Mouse (Mus musculus): ENCODE results near the gene Ccdc88c. TPM values are rescaled to one million over a fixed set of nuclear protein-coding genes. Genes with fewer than 3 reads are reported as not detected.

Gene Ccdc88c
- polyA plus RNA-seq, 1 experiment from 2014 or later: 12.0 TPM

- 18% methylated on average over 4 of the region's 4 CpGs for WGBS
- H3K27ac ChIP-seq (ENCODE audit: low read length): peak overlapping the region; percentile 78
- H3K9ac ChIP-seq (replicated peaks; ENCODE audit: low read length): no peak overlapping the region
- H3K27me3 ChIP-seq (ENCODE audit: insufficient read depth, low read length): no peaks in the 10 kb centered on the region
- H3K4me1 ChIP-seq (ENCODE audit: insufficient read depth, low read length): peaks cover 77% of the 10 kb centered on the region
- ATAC-seq (ENCODE audit: low FRiP score, low TSS enrichment): peak; percentile 88
- no peaks in the 10 kb centered on the region for H3K9me3 ChIP-seq (ENCODE audit: low read length)
- H3K4me2 ChIP-seq (replicated peaks; ENCODE audit: low read depth, low read length): no peak overlapping the region
- no peak overlapping the region for H3K4me3 ChIP-seq (ENCODE audit: low read length)
- no peaks in the 10 kb centered on the region for H3K36me3 ChIP-seq (ENCODE audit: insufficient read depth, low read length)
Measured at GRCm38 (mm10) chr12:101002801-101003513, 25.9 kb downstream of the Ccdc88c start.

- Histone ChIP-seq H3K4me1 (ENCODE audit: insufficient read depth, low read length) (peaks cover 89% of the 10 kb centered on the region), H3K27me3 (ENCODE audit: insufficient read depth, low read length) (no peaks in the 10 kb centered on the region), H3K9me3 (ENCODE audit: low read length) (no peaks in the 10 kb centered on the region), H3K4me3 (ENCODE audit: low read length) (no peak overlapping the region), H3K36me3 (ENCODE audit: insufficient read depth, low read length) (no peaks in the 10 kb centered on the region), H3K4me2 (replicated peaks; ENCODE audit: low read depth, low read length) (no peak overlapping the region), H3K9ac (replicated peaks; ENCODE audit: low read length) (no peak overlapping the region), H3K27ac (ENCODE audit: low read length) (no peak overlapping the region)
- 33% methylated on average over 7 of the region's 7 CpGs for WGBS
- no peak for ATAC-seq (ENCODE audit: low FRiP score, low TSS enrichment)
Measured at GRCm38 (mm10) chr12:100999061-100999954, 29.5 kb downstream of the Ccdc88c start.

GRCm38 (mm10) chr12:100998564-100998962 lies 30.3 kb downstream of the Ccdc88c start:
- peaks cover 90% of the 10 kb centered on the region for H3K4me1 ChIP-seq (ENCODE audit: insufficient read depth, low read length)
- no peaks in the 10 kb centered on the region for H3K9me3 ChIP-seq (ENCODE audit: low read length)
- H3K4me2 ChIP-seq (replicated peaks; ENCODE audit: low read depth, low read length): no peak overlapping the region
- H3K36me3 ChIP-seq (ENCODE audit: insufficient read depth, low read length): no peaks in the 10 kb centered on the region
- H3K27me3 ChIP-seq (ENCODE audit: insufficient read depth, low read length): no peaks in the 10 kb centered on the region
- no peak overlapping the region for H3K9ac ChIP-seq (replicated peaks; ENCODE audit: low read length)
- no peak for ATAC-seq (ENCODE audit: low FRiP score, low TSS enrichment)
- H3K4me3 ChIP-seq (ENCODE audit: low read length): no peak overlapping the region
- H3K27ac ChIP-seq (ENCODE audit: low read length): no peak overlapping the region
- WGBS: 45% methylated on average over 8 of the region's 8 CpGs

GRCm38 (mm10) chr12:100997830-100998563 lies 30.9 kb downstream of the Ccdc88c start:
- WGBS: 23% methylated on average over 10 of the region's 10 CpGs
- peaks cover 88% of the 10 kb centered on the region for H3K4me1 ChIP-seq (ENCODE audit: insufficient read depth, low read length)
- no peaks in the 10 kb centered on the region for H3K27me3 ChIP-seq (ENCODE audit: insufficient read depth, low read length)
- no peaks in the 10 kb centered on the region for H3K36me3 ChIP-seq (ENCODE audit: insufficient read depth, low read length)
- H3K9ac ChIP-seq (replicated peaks; ENCODE audit: low read length): no peak overlapping the region
- no peak for ATAC-seq (ENCODE audit: low FRiP score, low TSS enrichment)
- H3K27ac ChIP-seq (ENCODE audit: low read length): no peak overlapping the region
- H3K4me3 ChIP-seq (ENCODE audit: low read length): no peak overlapping the region
- H3K4me2 ChIP-seq (replicated peaks; ENCODE audit: low read depth, low read length): no peak overlapping the region
- H3K9me3 ChIP-seq (ENCODE audit: low read length): no peaks in the 10 kb centered on the region

GRCm38 (mm10) chr12:100996378-100996898 lies 32.4 kb downstream of the Ccdc88c start:
- Histone ChIP-seq H3K9me3 (ENCODE audit: low read length) (no peaks in the 10 kb centered on the region), H3K36me3 (ENCODE audit: insufficient read depth, low read length) (no peaks in the 10 kb centered on the region), H3K9ac (replicated peaks; ENCODE audit: low read length) (no peak overlapping the region), H3K4me2 (replicated peaks; ENCODE audit: low read depth, low read length) (no peak overlapping the region), H3K27me3 (ENCODE audit: insufficient read depth, low read length) (no peaks in the 10 kb centered on the region), H3K4me3 (ENCODE audit: low read length) (no peak overlapping the region), H3K27ac (ENCODE audit: low read length) (no peak overlapping the region), H3K4me1 (ENCODE audit: insufficient read depth, low read length) (peaks cover 79% of the 10 kb centered on the region)
- 45% methylated on average over 5 of the region's 5 CpGs for WGBS
- ATAC-seq (ENCODE audit: low FRiP score, low TSS enrichment): no peak

- WGBS: 35% methylated on average over 16 of the region's 16 CpGs
- ATAC-seq (ENCODE audit: low FRiP score, low TSS enrichment): no peak
- H3K4me3 ChIP-seq (ENCODE audit: low read length): no peak overlapping the region
- H3K4me2 ChIP-seq (replicated peaks; ENCODE audit: low read depth, low read length): no peak overlapping the region
- no peak overlapping the region for H3K27ac ChIP-seq (ENCODE audit: low read length)
- no peaks in the 10 kb centered on the region for H3K9me3 ChIP-seq (ENCODE audit: low read length)
- H3K4me1 ChIP-seq (ENCODE audit: insufficient read depth, low read length): peaks cover 79% of the 10 kb centered on the region
- H3K27me3 ChIP-seq (ENCODE audit: insufficient read depth, low read length): no peaks in the 10 kb centered on the region
- H3K36me3 ChIP-seq (ENCODE audit: insufficient read depth, low read length): no peaks in the 10 kb centered on the region
- no peak overlapping the region for H3K9ac ChIP-seq (replicated peaks; ENCODE audit: low read length)
Measured at GRCm38 (mm10) chr12:100995607-100996377, 33.1 kb downstream of the Ccdc88c start.

GRCm38 (mm10) chr12:100994140-100995015 lies 34.5 kb downstream of the Ccdc88c start:
- Histone ChIP-seq H3K9me3 (ENCODE audit: low read length) (no peaks in the 10 kb centered on the region), H3K36me3 (ENCODE audit: insufficient read depth, low read length) (no peaks in the 10 kb centered on the region), H3K4me1 (ENCODE audit: insufficient read depth, low read length) (peaks cover 76% of the 10 kb centered on the region), H3K4me3 (ENCODE audit: low read length) (no peak overlapping the region), H3K4me2 (replicated peaks; ENCODE audit: low read depth, low read length) (no peak overlapping the region), H3K27ac (ENCODE audit: low read length) (no peak overlapping the region), H3K9ac (replicated peaks; ENCODE audit: low read length) (no peak overlapping the region), H3K27me3 (ENCODE audit: insufficient read depth, low read length) (no peaks in the 10 kb centered on the region)
- ATAC-seq (ENCODE audit: low FRiP score, low TSS enrichment): no peak
- WGBS: 81% methylated on average over 3 of the region's 3 CpGs

- Histone ChIP-seq H3K4me2 (replicated peaks; ENCODE audit: low read depth, low read length) (no peak overlapping the region), H3K9me3 (ENCODE audit: low read length) (no peaks in the 10 kb centered on the region), H3K4me3 (ENCODE audit: low read length) (no peak overlapping the region), H3K4me1 (ENCODE audit: insufficient read depth, low read length) (peaks cover 64% of the 10 kb centered on the region), H3K27me3 (ENCODE audit: insufficient read depth, low read length) (no peaks in the 10 kb centered on the region), H3K36me3 (ENCODE audit: insufficient read depth, low read length) (no peaks in the 10 kb centered on the region), H3K27ac (ENCODE audit: low read length) (no peak overlapping the region), H3K9ac (replicated peaks; ENCODE audit: low read length) (no peak overlapping the region)
- no peak for ATAC-seq (ENCODE audit: low FRiP score, low TSS enrichment)
- 26% methylated on average over 3 of the region's 3 CpGs for WGBS
Measured at GRCm38 (mm10) chr12:100993146-100993545, 35.7 kb downstream of the Ccdc88c start.
